Mouse (Mus musculus) heart, postnatal 25 days (tissue): ENCODE data around the gene Kndc1. TPM values are rescaled to one million over a fixed set of nuclear protein-coding genes. Genes with fewer than 3 reads are reported as not detected.

Source experiments
- DNase-seq: peaks from one replicate; pipeline ENCODE4 v3.0.0; 2022; ENCODE audit warnings: low spot score
- intact Hi-C: fragments of 180-260 bp; cut with DNase I; formaldehyde crosslinking; loops from one replicate; pipeline ENCODE4 v1.15.1; 2025
- total RNA-seq, 2 experiments: library from RNA; stranded (reverse); gene quantifications; 2 replicates each; pipeline ENCODE4 v1.2.3; 2021

The Kndc1 gene
- total RNA-seq, 2 experiments from 2014 or later = not detected

DNA sequence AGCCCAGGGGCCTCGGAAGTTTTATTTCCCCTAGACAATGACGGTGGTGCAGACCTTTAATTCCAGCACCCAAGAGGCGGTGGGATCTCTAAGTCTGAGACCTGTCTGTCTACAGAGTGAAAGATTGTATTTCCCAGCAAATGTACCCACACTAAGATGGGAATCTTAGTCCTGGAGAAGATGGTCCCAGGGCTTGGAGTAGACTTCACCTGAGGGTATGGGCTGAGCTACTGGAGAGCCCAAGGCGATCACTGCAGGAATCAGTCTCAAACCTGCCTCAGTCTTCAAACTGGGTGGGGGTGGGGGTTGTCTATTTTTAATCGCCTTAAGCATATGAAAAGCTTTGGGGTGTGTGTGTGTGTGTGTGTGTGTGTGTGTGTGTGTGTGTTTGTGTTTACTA is 51.5 kb downstream of the Kndc1 start:
- intact Hi-C loops = no loop called here
- DNase-seq = no peak

DNA sequence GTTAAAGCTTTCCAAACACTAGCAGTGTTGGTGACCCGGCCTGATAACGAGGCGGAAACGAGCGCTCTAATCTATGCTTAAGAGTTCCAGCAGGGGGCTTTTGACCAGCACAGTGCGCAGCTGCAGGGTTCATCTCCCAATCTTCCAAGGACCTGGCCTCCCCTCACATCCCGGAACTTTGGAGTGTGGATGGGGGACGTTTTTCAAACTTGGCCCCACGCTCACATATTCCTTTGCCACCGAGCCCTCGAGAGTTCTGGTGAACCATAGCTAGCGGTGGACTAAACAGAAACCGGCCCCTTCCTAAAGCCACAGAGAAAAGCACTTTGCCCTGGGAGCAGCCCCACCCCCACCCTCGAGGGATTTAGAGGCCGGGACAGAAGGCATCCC is 55.4 kb downstream of the Kndc1 start:
- intact Hi-C loops = no loop called here

DNA sequence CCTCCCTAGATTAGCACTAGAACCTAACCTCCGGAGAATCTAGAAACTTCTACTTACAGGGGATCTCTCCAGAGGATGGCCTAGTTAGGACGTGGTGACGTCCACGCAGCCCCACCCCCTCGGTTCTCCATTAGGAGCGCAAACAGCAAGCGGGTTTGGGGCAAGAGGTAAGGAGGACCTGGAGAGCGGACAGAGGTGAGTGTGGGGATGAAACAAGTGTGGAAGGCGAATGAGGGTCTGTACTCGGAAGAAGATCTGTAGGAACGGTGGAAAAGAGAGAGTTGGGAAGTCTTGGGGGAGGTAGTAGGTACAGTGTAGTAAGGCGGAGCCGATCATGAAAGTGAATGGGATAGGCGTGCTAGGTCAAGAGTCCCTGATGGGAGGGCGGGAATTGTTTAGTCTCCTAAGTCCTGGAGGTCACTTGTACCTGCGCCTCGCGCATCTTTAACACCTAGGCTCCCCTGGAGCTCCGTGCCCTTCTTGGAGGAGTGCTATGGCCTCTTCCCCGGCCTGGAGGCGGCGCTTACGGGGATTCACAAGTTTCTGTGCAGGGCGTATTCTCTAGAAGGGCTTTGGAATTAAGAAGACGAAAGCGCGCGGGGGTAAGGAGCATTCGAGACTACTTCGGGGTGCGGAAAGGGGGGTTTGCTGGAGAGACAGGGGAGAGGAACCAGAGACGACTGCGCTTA is 55.9 kb downstream of the Kndc1 start:
- intact Hi-C loops = no loop called here
- peak; percentile 18 for DNase-seq

More for the DNA sequence above, 55.4 kb downstream of the Kndc1 start:
- no peak for DNase-seq

DNA sequence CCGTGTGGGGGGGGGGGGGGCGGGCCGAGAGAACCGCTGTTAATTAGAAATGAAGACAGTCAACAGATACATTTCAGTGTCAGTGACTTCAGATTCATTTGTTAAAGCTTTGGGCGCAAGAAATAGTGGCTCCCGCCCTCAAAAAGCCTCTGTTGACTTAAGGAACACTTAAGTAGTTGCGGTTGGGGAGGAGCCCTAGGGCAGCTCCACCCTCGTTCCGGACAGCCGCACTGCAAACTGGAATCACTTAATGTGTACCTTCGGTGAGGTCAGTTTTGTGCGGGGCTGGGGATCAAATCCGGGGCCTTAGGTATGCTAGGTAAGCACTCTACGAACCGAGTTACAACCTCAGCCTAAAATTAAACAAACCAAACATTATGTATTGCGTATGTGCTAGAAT is 56.6 kb downstream of the Kndc1 start:
- intact Hi-C loops = no loop called here
- DNase-seq = no peak

DNA sequence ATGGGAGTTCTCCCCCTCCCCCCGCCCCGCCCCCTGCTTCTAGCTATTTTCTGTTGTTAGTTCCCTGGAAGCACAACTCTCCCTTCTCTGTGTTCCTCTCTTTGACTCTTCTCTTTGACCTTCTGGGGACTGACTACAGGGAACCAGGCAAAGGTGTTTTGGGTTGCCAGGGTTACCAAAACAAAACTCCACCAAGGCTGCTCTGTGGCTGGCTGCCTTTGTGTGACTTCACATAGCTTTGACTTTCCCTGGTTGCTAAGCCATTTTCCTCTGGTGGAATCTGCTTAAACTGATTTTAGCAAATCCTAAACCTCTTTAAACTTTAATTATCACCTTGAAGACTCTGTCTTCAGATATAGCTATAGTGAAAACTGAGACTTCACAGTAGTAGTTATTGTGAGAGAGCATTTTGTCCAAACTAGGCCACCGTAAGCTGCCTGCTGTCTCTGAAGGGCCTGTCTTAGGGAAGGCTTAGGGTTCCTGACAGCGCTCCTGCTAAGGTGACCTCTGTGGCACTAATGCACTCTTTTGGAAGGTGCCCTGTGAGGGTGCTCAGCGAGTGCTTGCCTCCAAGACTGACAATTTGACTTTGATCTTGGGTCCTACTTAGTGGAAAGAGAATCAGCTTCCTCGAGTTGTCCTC is 57.6 kb downstream of the Kndc1 start:
- intact Hi-C loops = no loop called here
- DNase-seq = no peak

DNA sequence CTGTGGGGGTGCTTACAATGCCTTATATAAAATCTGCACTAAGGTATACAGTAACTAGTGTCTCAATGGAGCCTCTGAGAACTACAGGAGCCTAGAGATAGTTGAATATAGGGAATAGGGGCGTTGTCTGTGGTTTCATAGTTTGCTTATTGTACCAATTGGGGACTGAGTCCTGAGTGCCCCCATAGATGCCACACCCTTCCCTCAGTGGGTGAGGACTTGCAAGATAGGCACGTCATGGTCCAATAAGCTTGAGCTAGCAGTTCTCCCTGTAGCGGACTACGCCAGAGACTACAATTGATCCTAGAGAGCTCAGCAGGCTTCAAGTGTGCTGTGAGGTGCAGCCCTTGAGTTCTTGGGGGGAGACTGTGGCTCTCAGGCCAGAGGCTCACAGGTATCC is 61.0 kb downstream of the Kndc1 start:
- DNase-seq = no peak
- intact Hi-C loops = no loop called here

DNA sequence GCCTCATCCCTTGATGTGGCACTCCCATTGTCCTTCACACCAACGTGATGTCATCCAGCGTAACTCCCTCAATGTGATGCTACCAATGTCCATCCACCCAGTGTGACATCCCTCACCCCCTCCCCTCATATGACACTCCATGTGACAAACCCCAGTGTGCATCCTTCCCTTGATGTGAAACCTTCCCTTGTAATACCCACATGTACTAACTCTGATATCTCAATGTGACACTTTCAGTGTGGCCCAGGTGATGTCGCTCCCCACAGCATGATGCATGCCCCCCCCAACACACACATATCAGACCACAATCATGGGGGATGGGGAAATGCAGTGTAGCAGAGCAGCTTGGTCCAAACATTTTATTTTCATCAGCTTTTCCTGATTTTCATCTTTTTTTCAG is 62.2 kb downstream of the Kndc1 start:
- intact Hi-C loops = no loop called here
- no peak for DNase-seq

DNA sequence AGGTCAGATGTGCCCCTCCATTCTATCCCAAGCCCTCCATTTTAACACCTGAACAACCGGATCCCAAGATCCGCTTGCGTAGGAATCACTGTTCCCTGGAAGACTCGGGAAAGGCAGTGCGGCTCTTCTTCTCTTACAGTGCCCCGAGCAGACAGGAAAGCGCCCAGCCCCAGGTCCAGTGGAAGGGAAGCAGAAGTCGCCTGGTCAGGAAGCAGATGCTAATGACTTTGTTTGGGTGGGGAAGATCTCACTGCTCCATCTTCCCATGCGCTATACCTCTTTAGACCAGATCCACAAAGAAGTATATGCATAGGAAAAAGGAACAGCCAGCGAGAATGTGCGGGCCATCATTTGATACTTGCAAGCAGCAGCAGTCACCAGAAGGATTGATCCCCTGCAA is 62.9 kb downstream of the Kndc1 start:
- intact Hi-C loops = no loop called here
- no peak for DNase-seq

DNA sequence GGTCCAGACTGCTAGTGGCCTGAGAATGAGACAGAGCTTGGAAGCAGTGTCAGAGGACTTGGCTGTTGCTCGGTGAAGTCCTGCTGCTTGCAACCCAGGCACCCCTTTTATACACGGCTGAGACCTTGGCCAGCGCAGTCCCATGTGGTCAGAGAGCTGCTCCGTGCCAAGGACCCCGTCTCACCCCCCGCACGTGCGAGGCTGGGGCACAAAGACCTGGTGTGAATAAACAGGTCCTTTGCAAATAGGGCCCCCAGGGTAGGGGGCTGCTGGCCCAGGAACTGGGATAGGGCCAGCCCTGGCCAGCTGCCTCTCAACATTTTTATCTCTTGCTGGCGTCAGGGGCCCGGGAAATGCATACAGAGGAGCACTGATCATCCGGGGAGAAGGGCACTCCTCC is 63.5 kb downstream of the Kndc1 start:
- intact Hi-C loops = no loop called here
- no peak for DNase-seq

DNA sequence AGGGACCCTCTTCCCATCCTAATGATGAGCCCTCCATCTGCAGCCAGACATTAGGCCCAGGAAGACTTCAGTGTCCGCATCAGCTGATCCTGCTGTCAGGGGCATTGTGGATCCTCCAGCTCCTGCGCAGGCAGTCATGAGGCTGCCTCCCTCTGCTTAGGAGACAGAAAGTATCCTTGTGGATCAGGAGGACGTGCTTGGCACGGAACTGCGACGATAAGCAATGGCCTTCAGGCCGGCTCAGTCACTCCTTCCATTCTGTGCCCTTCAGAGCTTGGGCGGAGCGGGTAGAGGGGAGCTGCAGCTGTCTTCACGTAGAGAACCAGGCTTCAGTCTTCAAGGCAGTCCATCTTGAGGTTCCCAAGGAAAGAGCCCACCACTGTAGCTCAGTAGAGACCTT is 66.6 kb downstream of the Kndc1 start:
- intact Hi-C loops = no loop called here
- no peak for DNase-seq

DNA sequence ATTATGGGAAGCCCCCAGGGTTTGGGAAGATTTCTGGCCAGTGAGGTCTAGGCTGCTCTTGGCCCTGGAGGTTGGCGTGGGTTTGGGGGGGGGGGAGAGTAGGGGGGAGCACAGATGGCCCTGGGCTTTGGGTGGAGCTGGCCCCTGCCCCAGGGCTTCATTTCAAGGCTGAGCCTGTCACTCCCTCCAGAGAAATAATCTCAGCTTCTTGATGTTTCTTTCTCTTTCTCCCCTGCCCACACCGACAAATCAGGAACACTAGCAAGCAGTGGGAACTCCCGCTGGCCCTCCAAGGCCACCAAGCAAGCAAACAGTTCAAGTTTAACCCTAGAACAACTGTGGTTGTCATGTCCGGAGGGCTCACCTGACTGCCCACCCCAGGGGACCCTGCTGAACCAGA is 69.3 kb downstream of the Kndc1 start:
- intact Hi-C loops = no loop called here
- DNase-seq = no peak

DNA sequence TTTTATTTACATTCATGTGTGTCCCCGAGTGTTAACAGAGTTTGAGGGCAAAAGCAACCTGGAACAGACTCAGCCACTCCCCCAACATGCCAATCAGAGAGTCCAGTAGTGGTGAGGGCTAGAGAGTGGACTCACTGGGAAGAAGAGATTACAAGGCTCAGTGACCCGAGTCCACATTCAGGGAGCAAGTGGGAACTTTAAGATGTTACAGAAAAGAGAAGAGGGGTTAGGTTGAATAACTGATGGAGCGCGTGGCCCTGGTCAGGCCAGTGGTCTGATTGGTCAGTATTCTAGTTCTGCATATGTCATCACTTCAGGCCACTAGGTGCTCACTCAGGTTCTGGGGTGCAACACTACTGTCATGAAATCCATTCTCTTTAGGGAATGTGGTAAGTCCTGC is 72.7 kb downstream of the Kndc1 start:
- intact Hi-C loops = no loop called here
- no peak for DNase-seq

DNA sequence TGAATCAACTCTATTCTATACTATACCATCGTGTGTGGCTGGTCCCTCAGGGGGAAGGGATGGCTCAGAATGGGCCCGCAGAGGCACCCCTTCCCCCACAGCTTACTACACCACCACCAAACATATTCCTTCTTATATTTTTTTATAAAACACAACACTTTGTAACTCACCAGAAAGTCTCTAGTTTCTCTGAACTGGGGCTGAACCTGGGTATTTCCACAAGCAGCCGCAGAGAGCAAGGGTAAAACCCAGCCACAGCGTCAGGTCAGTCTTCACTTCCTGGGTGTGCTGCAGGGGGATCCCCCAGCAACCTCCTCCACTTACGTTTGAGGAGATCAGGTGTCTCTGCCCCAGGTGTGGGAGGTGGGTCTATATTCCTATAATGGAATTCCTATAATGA is 73.9 kb downstream of the Kndc1 start:
- intact Hi-C loops = loop anchor here (2.0 kb wide), 3 partner anchors 26 to 172 kb away; no protein-coding TSS in a partner anchor

DNA sequence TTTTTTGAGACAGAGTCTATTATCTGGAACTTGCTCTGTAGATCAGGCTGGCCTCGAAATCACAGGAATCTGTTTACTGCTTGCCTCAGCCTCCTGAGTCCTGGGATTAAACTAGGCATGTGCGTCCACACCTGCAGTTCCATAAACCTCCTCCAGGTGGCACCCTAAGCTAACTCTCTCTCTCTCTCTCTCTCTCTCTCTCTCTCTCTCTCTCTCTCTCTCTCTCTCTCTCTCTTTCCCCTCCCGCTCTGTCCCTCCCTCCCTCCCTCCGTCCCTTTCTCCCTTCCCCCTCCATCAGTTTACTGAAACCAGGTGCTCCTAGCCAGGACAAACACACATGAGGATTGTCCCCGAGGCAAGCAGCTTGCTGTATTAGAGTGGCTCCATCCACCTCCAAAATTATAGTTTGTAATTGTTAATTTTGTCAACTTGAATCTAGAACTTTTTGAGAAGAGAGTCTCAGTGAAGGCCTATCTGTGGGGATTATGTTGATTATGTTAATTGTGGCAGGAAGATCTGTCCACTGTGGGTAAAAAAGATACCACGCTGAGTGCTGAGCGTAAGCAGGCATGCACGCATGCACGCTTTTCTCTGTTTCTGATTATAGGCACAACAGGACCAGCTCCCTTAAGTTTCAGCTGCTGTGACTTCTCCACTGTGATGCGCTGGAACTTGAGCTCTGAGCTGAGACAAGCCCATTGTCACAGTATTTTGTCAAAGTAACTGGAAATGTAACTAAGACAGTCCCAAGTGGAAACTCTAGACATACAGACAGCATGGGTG is 75.0 kb downstream of the Kndc1 start:
- intact Hi-C loops = loop anchor here (2.0 kb wide), 3 partner anchors 25 to 171 kb away; no protein-coding TSS in a partner anchor
- no peak for DNase-seq

More for the DNA sequence above, 73.9 kb downstream of the Kndc1 start:
- no peak for DNase-seq

DNA sequence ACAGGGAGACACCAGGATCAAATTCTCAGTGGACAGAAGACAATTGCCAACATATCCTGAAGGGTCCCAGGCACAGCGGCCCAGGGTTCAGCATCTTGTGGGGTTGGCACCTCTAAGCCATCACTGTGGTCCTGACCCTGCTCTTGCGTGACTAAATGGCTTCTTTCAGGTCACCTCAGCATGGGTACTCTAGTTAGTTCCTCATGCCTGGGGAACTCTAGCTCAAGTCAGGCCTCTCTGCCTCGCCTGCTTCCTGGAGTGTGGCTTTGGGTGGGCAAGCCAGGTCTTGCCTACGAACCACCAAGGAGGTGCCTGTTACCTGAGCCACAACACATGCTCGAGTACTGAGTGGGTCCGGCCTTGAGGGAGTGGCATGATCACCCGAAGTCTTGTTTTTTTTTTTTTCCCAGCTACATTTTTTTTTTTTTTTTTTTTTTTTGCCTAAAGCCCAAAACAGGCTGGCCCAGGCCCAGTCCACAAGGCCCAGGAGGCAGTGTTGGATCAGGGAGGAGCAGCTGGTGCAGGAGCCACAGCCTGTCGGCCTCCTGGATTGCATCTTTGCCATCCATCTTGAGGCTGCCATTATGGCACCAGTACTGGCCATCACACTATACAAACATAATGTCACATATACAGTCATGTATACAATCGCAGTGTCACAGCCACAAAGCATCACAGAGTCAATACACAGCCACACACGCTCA is 75.9 kb downstream of the Kndc1 start:
- no peak for DNase-seq
- intact Hi-C loops = no loop called here

DNA sequence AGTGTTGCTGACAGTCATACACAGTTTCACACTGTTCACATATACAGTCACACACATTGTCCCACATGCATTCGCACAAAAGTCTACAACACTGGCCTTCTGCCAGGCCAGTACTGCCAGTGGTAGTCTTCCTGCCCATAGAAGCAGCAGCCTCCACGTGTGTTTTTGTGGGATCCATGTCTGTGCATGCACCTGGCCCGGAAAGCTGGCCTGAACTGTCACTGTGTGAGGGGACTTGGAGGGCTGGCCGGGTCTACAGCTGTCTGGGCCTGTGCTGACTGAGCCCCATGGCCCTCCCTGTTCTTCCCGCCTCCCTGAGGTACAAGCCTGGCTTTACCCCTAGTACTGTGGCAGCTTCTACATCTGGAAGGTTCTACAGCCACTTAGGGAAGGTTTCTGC is 76.5 kb downstream of the Kndc1 start:
- intact Hi-C loops = no loop called here
- no peak for DNase-seq

DNA sequence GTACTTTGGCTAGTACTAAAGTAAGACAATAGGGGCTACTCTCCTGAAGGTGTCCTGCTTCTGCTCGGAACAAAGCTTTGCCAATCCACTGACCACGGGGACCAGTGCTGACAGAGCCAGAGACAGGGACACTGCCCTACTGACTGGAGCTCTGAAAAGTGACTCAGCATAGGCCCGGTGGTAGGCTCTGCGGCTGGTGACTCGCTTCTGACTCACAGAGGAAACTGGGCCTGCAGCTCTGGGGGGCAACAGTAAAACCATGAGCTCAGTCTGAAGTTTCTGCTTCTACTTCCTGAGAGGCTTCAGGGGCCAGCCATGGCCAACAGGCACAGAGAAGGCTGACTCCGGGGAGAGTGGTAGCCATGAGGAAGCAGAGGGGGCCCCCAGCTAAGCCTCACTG is 76.9 kb downstream of the Kndc1 start:
- intact Hi-C loops = no loop called here
- DNase-seq = no peak

DNA sequence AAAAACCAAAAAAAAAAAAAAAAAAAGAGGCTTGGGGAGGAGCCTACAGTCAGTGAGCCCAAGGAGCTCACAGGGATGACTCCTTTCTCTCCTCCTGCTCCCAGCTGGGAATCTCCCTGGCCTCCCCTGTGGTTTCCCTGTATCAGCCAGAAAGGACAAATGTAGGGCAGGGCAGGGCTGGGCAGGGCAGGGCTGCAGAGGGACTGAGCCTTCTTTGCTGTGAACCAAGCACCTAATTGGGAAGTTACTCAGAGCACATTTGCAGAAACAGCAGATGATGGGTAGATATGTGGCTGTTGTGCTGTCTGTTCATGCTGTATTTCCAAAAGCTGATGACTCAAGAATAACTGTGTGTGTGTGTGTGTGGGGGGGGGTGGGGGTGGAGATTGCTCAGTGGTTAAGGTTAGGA is 78.4 kb downstream of the Kndc1 start:
- no peak for DNase-seq
- intact Hi-C loops = no loop called here

DNA sequence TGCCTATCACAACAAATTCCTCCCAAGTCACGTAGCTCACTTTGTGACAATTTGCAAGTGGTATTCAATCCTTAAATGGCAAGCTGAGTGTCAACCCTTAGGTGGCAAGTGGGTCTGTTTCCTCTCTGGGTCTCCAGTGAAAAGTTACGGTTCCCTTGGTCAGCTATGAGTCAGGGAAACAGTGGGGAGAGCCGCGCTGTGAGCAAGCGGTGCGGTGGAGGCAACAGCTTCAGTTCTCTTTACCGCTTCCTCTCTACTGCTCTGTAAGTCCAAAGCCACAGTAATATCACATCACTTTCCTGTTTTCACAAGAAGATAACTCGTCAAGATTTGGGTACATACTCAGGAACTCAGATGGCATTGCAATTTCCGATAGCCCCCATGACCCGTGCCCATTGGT is 79.8 kb downstream of the Kndc1 start:
- intact Hi-C loops = no loop called here
- DNase-seq = no peak

DNA sequence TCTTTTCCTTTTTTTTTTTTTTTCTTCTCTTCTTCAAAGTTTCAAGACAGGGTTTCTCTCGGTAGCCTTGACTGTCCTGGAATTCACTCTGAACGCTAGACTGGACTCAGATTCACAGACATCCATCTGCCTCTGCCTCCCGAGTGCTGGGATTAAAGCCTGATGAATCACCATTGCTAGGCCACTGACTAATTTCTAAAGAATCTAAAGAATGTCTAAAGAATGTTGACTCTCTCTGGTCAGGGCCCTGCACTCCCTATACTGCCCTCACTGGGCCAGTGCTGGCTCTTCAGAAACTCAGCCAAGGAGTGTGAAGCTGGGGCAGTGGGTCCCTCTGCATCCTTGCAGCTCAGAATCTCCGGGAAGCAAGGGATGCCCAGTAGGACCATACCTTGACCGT is 81.0 kb downstream of the Kndc1 start:
- DNase-seq = no peak
- intact Hi-C loops = no loop called here
